Mouse (Mus musculus) erythroblast, adult 5-6 weeks (primary cell): ENCODE data around the gene Dnase1l2. TPM values are rescaled to one million over a fixed set of nuclear protein-coding genes. Genes with fewer than 3 reads are reported as not detected.

Experiments used
- ATAC-seq: replicated peaks from 2 replicates; pipeline ENCODE4 v1.8.0; 2016; ENCODE audit warnings: moderate number of reproducible peaks, mild to moderate bottlenecking, moderate TSS enrichment, inconsistent platforms; ENCODE audit not compliant: poor library complexity, low FRiP score, severe bottlenecking
- total RNA-seq, 2 experiments: library from RNA; stranded (forward) in 1 of 2; stranded (reverse) in 1 of 2; fragments of 150-400 nt in 1 of 2; fragments of 200-764, 138-1000 nt in 1 of 2; gene quantifications; 2 replicates each; pipeline versions ENCODE4 v1.2.3 to v1.2.4; 2015 to 2017; ENCODE audit warnings: low replicate concordance in 2 of 2

Gene Dnase1l2
- total RNA-seq, 2 experiments from 2014 or later, result 0.85 TPM; not detected in 1

- ATAC-seq, result peak; percentile 59; the same call in 1 of the 2 replicates
These were observed 51.8 kb downstream of the Dnase1l2 start for GRCm38 (mm10) chr17:24391149-24391548.

Other genes starting within 250 kb of the Dnase1l2 start
- gene Tbc1d24, start 237.5 kb downstream of the Dnase1l2 start, total RNA-seq (2015; ENCODE audit: low replicate concordance), result 2.3 TPM in 2 replicates
- gene Tbc1d24, start 237.5 kb downstream of the Dnase1l2 start, total RNA-seq (2017; ENCODE audit: low replicate concordance), result 0.98 and 1.6 TPM in 2 replicates
- not detected in 2 replicates for gene Ntn3, start 233.6 kb downstream of the Dnase1l2 start, total RNA-seq (2015; ENCODE audit: low replicate concordance)
- not detected in 2 replicates for gene Ntn3, start 233.6 kb downstream of the Dnase1l2 start, total RNA-seq (2017; ENCODE audit: low replicate concordance)
- 5.6 and 10.9 TPM in 2 replicates for gene Tedc2, start 222.3 kb downstream of the Dnase1l2 start, total RNA-seq (2015; ENCODE audit: low replicate concordance)
- gene Tedc2, start 222.3 kb downstream of the Dnase1l2 start, total RNA-seq (2017; ENCODE audit: low replicate concordance), result 6.0 and 6.8 TPM in 2 replicates
- 16.1 and 24.7 TPM in 2 replicates for gene Ccnf, start 191.6 kb downstream of the Dnase1l2 start, total RNA-seq (2015; ENCODE audit: low replicate concordance)
- 42.2 and 65.5 TPM in 2 replicates for gene Ccnf, start 191.6 kb downstream of the Dnase1l2 start, total RNA-seq (2017; ENCODE audit: low replicate concordance)
- gene Abca17, start 92.0 kb downstream of the Dnase1l2 start, total RNA-seq (2015; ENCODE audit: low replicate concordance), result not detected in 2 replicates
- not detected in 2 replicates for gene Abca17, start 92.0 kb downstream of the Dnase1l2 start, total RNA-seq (2017; ENCODE audit: low replicate concordance)
- 7.3 and 16.1 TPM in 2 replicates for gene Abca3, start 91.2 kb downstream of the Dnase1l2 start, total RNA-seq (2015; ENCODE audit: low replicate concordance)
- gene Abca3, start 91.2 kb downstream of the Dnase1l2 start, total RNA-seq (2017; ENCODE audit: low replicate concordance), result 11.1 and 14.8 TPM in 2 replicates
- 38.7 and 42.8 TPM in 2 replicates for gene Rnps1, start 28.5 kb downstream of the Dnase1l2 start, total RNA-seq (2015; ENCODE audit: low replicate concordance)
- 43.6 and 43.7 TPM in 2 replicates for gene Rnps1, start 28.5 kb downstream of the Dnase1l2 start, total RNA-seq (2017; ENCODE audit: low replicate concordance)
- gene Eci1, start 16.5 kb downstream of the Dnase1l2 start, total RNA-seq (2015; ENCODE audit: low replicate concordance), result 2.7 and 5.4 TPM in 2 replicates
- 4.3 and 15.3 TPM in 2 replicates for gene Eci1, start 16.5 kb downstream of the Dnase1l2 start, total RNA-seq (2017; ENCODE audit: low replicate concordance)
- 15.0 and 20.9 TPM in 2 replicates for gene E4f1, start 27.2 kb upstream of the Dnase1l2 start, total RNA-seq (2015; ENCODE audit: low replicate concordance)
- gene E4f1, start 27.2 kb upstream of the Dnase1l2 start, total RNA-seq (2017; ENCODE audit: low replicate concordance), result 13.4 and 14.1 TPM in 2 replicates
- 14.2 and 20.2 TPM in 2 replicates for gene Pgp, start 27.3 kb upstream of the Dnase1l2 start, total RNA-seq (2015; ENCODE audit: low replicate concordance)
- 6.1 and 8.1 TPM in 2 replicates for gene Pgp, start 27.3 kb upstream of the Dnase1l2 start, total RNA-seq (2017; ENCODE audit: low replicate concordance)
- gene Bricd5, start 30.8 kb upstream of the Dnase1l2 start, total RNA-seq (2015; ENCODE audit: low replicate concordance), result 1.7 TPM in 1 of 2 replicates, not detected in the other
- gene Bricd5, start 30.8 kb upstream of the Dnase1l2 start, total RNA-seq (2017; ENCODE audit: low replicate concordance), result 1.1 TPM in 1 of 2 replicates, not detected in the other
- gene Mlst8, start 36.0 kb upstream of the Dnase1l2 start, total RNA-seq (2015; ENCODE audit: low replicate concordance), result 5.9 and 15.8 TPM in 2 replicates
- 5.5 and 8.2 TPM in 2 replicates for gene Mlst8, start 36.0 kb upstream of the Dnase1l2 start, total RNA-seq (2017; ENCODE audit: low replicate concordance)
- not detected in 2 replicates for gene Caskin1, start 45.5 kb upstream of the Dnase1l2 start, total RNA-seq (2015; ENCODE audit: low replicate concordance)
- gene Caskin1, start 45.5 kb upstream of the Dnase1l2 start, total RNA-seq (2017; ENCODE audit: low replicate concordance), result not detected in 2 replicates
- gene Traf7, start 84.8 kb upstream of the Dnase1l2 start, total RNA-seq (2015; ENCODE audit: low replicate concordance), result 11.9 and 13.2 TPM in 2 replicates
- gene Traf7, start 84.8 kb upstream of the Dnase1l2 start, total RNA-seq (2017; ENCODE audit: low replicate concordance), result 24.2 and 45.2 TPM in 2 replicates
- gene Rab26, start 91.1 kb upstream of the Dnase1l2 start, total RNA-seq (2015; ENCODE audit: low replicate concordance), result not detected in 2 replicates
- gene Rab26, start 91.1 kb upstream of the Dnase1l2 start, total RNA-seq (2017; ENCODE audit: low replicate concordance), result not detected in 2 replicates
- gene Pkd1, start 106.7 kb upstream of the Dnase1l2 start, total RNA-seq (2015; ENCODE audit: low replicate concordance), result 1.5 and 6.1 TPM in 2 replicates
- gene Pkd1, start 106.7 kb upstream of the Dnase1l2 start, total RNA-seq (2017; ENCODE audit: low replicate concordance), result 3.8 and 16.2 TPM in 2 replicates
- 16.3 and 75.9 TPM in 2 replicates for gene Tsc2, start 189.5 kb upstream of the Dnase1l2 start, total RNA-seq (2015; ENCODE audit: low replicate concordance)
- gene Tsc2, start 189.5 kb upstream of the Dnase1l2 start, total RNA-seq (2017; ENCODE audit: low replicate concordance), result 8.6 and 9.0 TPM in 2 replicates
- 1.0 TPM in 1 of 2 replicates, not detected in the other for gene Nthl1, start 189.6 kb upstream of the Dnase1l2 start, total RNA-seq (2015; ENCODE audit: low replicate concordance)
- gene Nthl1, start 189.6 kb upstream of the Dnase1l2 start, total RNA-seq (2017; ENCODE audit: low replicate concordance), result 0.56 and 0.85 TPM in 2 replicates
- gene Slc9a3r2, start 207.2 kb upstream of the Dnase1l2 start, total RNA-seq (2015; ENCODE audit: low replicate concordance), result 0.38 TPM in 1 of 2 replicates, not detected in the other
- gene Slc9a3r2, start 207.2 kb upstream of the Dnase1l2 start, total RNA-seq (2017; ENCODE audit: low replicate concordance), result 0.56 and 1.8 TPM in 2 replicates
- not detected in 2 replicates for gene Npw, start 215.4 kb upstream of the Dnase1l2 start, total RNA-seq (2015; ENCODE audit: low replicate concordance)
- not detected in 2 replicates for gene Npw, start 215.4 kb upstream of the Dnase1l2 start, total RNA-seq (2017; ENCODE audit: low replicate concordance)
- gene Zfp598, start 226.6 kb upstream of the Dnase1l2 start, total RNA-seq (2015; ENCODE audit: low replicate concordance), result 3.7 and 7.9 TPM in 2 replicates
- gene Zfp598, start 226.6 kb upstream of the Dnase1l2 start, total RNA-seq (2017; ENCODE audit: low replicate concordance), result 4.0 and 4.3 TPM in 2 replicates
- not detected in 2 replicates for gene Syngr3, start 246.8 kb upstream of the Dnase1l2 start, total RNA-seq (2015; ENCODE audit: low replicate concordance)
- gene Syngr3, start 246.8 kb upstream of the Dnase1l2 start, total RNA-seq (2017; ENCODE audit: low replicate concordance), result not detected in 2 replicates